Mouse (Mus musculus): Measurements from ENCODE around the gene Uggt1.

GRCm38 (mm10) chr1:36093741-36094140, 150.8 kb downstream of the Uggt1 start:
- TF ChIP-seq CTCF (IDR thresholded peaks at IDR 0.05; ENCODE audit: low read depth) (no peak), EP300 (IDR thresholded peaks at IDR 0.05; ENCODE audit: low read depth) (no peak)

Data from liver, embryonic 14.5 days (tissue).